Mouse (Mus musculus): ENCODE measurements around the gene D3Ertd751e.

D3Ertd751e gene

DNA sequence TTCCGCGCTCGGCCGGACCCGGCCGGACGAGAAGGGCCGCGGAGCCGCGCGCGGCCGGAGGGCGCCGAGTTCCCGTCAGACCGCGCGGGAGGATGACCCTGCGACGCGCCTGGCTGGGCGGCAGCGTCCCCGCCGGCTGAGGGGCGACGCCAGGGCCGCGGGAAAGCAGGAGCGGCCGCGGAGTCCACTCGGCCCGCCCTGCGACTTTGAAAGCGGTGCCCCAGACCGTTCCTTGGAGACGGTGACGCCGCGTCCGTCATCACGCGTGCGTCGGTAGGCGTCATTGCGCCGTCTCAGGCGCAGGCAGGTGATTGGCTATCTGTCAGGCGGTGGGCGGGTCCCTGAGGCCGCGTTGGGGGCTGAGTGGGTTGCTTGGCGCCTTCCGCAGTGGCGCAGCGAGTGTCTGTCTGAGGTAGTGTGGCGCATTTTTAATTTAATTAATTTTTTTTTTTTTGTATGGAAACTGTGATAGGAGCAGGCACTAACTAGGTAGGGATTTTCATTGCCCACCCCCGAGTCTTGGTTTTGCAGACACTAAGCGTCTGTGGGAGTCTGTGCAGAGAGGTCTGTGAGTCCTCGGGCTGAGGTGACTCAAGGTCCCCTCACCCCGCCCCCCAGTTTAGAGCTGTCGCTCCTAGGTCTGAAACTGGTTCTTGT lies at the start of gene D3Ertd751e, which contains the start of gene Sclt1:
Gene D3Ertd751e (plus strand): TSS at position 334 of the 657 bp plus-strand sequence.
Gene Sclt1 (minus strand): TSS at position 237 of the 657 bp plus-strand sequence.
- peak; percentile 97 for DNase-seq (ENCODE audit: low read depth, low spot score)

DNA sequence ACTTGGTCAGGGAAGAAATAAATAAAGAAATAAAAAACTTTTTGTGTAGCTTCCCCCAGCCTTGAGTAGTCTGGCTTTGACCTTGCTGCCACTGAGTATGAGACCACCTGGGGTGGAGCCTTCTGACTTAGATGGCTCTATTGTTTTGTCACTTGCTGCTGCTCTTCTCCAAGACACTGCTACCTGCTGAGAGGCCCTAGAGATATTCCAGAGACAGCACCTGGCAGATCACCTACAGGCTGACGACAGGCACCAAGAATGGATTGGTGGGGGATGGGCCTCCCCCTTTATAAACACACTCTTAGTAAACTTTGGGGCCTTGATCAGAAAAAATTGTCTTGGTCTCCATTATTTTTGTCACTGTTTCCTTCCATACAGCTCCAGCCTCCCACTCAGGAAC lies 46.7 kb upstream of the D3Ertd751e start:
- no peak for DNase-seq (ENCODE audit: low read depth, low spot score)

DNA sequence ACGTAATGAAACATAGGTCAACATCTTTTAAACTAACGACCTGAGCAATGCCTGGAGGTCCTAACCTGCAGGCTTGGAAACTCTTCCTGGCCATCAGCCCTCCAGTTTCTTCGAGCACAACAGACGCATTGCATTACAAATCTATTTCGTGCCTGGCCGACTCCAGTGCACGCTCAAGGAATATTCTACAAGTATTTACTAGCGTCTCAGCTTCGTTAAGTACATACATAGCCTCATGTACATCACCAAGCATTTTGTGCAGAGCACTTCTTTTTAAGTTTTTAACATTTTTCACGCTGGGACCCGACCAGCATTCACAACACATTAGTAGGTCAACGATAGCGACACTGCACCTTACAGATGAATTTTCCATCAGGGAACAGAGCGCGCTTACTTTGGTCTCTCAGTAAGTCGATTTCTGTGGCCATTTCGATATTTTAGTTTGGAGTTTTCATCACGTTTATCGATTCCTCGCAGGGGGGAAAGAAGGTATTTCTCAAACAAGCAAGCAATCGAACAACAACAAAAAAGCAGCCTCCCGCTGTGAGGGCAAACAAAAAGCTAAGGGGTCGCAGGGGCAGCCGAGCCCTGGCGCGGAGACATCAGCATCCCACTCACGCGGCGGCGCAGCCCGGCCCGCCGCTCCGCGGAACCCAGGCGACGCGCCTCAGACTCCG lies 672 bp upstream of the D3Ertd751e start:
- DNase-seq (ENCODE audit: low read depth, low spot score): peak; percentile 55

DNA sequence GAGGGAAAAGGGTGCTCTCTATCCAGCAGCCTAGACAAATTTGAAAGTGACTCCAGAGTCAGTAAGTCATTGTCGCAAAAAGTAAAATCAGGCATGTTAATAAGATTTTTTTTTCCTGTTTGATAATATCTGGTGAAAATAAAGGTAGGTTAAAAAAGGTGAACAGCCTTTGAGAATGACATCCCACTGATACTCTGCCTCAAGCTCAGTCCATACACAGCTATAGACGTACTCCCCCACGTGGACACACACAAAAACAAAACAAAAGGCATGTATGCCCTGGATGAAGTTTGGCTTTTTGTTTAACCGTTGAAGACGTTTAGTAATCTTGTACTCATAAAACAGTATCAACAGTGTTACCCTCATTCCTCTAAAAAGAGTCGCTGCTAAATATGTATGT lies 1.0 kb downstream of the D3Ertd751e start:
- peak; percentile 72 for DNase-seq (ENCODE audit: low read depth, low spot score)

DNA sequence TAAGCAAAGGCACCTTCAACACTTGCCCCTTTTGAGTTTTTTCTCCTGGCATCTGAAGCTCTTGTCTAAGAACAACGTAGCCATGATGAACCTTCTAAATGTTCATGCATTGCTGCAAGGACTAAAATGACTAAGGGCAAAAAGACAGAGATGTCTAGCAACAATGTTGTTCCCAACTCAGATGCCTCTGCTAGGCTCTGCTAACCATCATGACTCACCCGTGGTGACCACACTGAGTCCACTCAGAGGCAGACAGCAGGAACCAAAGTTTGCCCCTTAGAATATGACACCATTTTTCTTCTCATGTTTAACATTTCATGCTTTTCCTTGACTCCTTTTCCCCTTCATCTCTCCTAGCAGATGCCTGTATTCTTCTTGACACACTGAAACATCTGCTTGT lies 12.1 kb downstream of the D3Ertd751e start:
- no peak for DNase-seq (ENCODE audit: low read depth, low spot score)

DNA sequence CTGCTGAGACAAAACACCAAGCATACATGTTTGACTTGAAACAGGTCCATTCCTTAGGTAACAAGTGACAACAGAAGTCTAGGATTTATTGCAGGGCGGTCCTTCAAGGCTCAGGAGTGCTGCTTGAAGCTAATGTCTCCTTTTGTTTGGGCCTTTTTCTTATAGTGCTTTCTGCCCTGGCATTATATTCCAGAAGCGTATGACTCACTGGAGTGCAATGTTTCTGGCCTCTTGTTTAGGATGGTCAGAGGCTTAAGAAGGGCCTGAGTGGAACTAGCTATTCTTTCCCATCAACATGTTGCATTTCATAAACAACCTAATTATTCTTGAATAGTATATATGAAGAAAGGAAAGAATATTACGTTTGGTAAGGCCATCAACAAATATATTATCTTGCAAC lies 19.7 kb downstream of the D3Ertd751e start:
- DNase-seq (ENCODE audit: low read depth, low spot score): no peak

DNA sequence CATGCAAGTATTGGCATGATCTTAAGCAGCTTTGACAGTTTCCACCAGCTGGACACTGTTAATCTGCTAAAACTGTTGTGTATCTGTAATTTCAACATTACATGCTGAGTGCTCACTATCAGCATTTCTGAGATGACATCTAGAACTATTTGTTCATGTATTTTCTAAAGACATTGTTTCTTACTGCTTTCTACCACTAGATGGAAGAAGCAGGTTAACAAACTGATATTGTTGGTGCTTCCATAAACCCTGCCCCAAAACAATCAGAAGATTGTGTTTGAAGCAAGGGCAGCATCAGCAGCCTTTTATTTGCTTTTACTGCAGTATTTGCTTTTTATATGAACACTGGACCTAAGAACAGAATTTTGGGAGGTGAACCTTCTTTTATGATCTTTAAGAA lies 70.0 kb downstream of the D3Ertd751e start:
- DNase-seq (ENCODE audit: low read depth, low spot score): no peak
